Mouse (Mus musculus) megakaryocyte, adult 5-6 weeks (primary cell): Measurements from ENCODE around the gene Heatr5a. TPM values are rescaled to one million over a fixed set of nuclear protein-coding genes. Genes with fewer than 3 reads are reported as not detected.
A peak's percentile ranks its signal among the peaks of the same experiment; 100 is the strongest.

ENCODE experiments used
- ATAC-seq: 2 replicates; pipeline ENCODE4 v1.8.0; 2016; ENCODE audit warnings: mild to moderate bottlenecking, inconsistent platforms; ENCODE audit not compliant: poor library complexity, severe bottlenecking
- total RNA-seq, 2 experiments: library from RNA; stranded (forward) in 1 of 2; stranded (reverse) in 1 of 2; fragments of 153-499, 151-499 nt in 1 of 2; fragments of 221-1000, 200-1000 nt in 1 of 2; gene quantifications; 2 replicates each; pipeline versions ENCODE4 v1.2.3 to v1.2.4; 2015 to 2017

Heatr5a gene
- total RNA-seq, 2 experiments from 2014 or later, result 37.7 to 43.4 TPM

GRCm38 (mm10) chr12:51886369-51886768, 84.8 kb downstream of the Heatr5a start:
- peak; percentile 47 for ATAC-seq

DNA sequence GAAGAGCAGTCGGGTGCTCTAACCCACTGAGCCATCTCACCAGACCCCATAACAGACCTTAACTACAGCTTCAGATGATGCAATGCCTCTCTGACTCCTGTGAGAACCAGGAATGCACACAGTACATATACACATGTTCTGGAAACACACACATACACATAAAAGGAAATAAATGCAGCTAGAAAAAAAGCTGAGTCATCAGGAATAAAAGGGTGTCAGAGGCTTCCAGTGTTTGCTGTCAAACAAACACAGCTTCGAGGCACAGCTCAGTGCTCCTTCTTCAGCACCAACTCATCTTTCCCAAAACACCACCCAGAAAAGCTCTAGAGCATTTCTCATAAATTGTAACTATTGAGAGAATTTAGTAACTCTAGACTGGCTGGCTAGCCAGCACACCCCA, 86.3 kb downstream of the Heatr5a start:
- ATAC-seq, result no peak

DNA sequence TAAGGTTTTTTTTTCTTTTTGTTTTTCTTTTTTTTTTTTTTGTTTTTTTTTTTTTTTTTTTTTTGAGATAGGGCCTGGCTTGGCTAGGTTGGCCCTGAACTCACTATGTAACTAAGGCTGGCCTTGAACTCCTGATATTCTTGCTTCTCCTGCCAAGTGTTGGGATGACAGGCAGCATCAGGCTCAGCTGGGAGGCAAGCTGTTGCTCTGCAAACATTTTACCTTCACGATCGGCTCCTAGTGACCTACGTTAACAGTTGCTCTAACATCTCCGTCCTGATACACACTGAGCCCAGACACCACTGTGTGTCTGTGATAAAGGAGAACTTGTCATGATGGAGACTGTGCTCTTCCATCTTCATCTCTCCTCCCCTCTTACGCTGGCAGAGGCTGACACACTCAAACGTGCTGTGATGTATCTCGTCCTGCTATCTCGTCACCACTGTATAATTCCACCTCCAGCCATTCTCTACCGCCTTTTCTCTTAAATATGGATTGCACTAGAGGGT, 87.8 kb downstream of the Heatr5a start:
- no peak for ATAC-seq

DNA sequence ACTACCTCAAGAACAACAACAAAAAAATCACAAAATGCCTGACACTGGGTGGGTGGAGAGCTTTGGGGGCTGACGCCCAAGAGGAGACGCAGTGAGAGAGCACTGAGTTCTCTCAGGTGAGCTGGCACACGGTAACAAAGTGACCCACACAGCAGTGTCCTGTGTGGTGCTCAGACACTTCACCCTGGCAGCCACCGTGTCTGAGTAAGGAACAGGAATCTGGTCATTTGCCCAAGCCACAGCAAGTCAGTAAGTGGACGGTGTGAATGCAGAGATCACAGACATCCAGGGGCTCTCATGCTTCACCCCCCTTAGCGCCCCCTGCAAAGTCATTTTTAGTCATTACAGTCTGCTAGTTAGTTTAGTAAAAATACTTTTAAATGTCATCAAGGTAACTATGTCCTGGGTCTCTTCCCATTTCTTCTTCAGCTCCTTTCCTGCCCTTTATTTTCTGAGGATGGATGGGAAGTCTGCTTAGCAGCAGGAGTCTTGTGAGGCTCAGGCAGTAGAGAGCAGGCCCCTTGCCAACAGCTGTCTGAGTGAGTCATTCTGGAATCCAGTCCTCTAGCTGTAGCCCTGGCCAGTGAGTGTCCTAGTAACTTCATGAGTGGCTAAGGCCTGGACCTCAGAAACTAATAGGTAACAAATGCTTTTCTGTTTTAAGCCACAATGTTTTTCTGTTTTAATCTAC, 88.4 kb downstream of the Heatr5a start:
- ATAC-seq, result no peak

DNA sequence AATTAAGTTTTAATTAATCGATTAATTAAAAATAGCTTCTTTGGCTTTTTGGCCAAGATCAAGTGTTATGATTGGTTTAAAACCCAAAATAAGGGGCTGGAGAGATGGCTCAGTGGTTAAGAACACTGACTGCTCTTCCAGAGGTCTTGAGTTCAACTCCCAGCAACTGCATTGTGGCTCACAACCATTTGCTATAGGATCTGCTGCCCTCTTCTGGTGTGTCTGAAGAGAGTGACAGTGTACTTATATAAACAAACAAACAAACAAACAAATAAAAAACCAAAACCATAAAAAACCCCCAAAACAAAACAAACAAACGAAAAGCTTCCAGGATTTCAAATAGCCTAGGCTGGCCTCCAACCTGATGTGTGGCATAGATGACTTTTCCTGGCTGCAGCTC, 89.3 kb downstream of the Heatr5a start:
- ATAC-seq, result no peak

- peak; percentile 31; the same call in 1 of the 2 replicates for ATAC-seq
These were observed 99.5 kb downstream of the Heatr5a start for GRCm38 (mm10) chr12:51871446-51872144.

DNA sequence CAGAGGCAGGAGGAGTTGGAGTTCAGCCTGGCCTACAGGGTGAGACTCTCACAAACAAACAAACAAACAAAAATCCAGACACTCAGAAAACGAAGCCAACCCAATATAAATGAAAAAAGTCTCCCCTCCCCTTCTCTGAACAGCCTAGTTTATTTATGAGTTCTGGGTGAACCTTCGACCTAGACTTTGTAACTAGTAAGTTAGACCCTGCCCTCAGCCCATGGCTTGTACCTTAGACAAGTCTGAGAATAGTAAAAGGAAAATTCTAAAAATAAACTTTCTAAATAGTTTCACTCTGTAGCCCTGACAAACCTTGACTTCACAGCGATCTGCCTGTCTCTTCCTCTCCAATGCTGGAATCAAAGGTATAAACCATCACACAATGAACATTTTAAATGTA, 101.6 kb downstream of the Heatr5a start:
- no peak for ATAC-seq

DNA sequence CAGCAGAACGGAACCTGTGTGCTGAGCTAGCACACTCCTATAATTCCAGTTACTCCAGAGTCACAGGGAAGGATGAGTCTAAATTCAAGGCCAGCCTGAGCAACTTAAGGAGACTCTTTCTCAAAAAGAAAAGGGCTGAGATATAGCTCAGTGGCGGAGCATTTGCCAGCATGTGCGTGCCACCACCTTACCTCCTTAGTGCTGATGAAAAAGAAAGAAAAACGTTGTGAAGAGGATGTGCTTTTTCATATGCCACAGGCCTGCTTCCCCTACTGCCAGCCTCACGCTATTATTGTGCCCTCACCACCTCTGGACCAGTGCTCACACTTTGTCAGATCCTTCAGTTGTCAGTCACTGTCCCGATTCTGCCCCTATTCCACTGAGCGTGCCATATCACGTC, 104.0 kb downstream of the Heatr5a start:
- no peak for ATAC-seq

- peak; percentile 80 for ATAC-seq
These were observed 104.8 kb downstream of the Heatr5a start for GRCm38 (mm10) chr12:51866226-51866910.

- ATAC-seq, result peak; percentile 74
These were observed 105.3 kb downstream of the Heatr5a start for GRCm38 (mm10) chr12:51865790-51866179.

- peak; percentile 28 for ATAC-seq
These were observed 105.9 kb downstream of the Heatr5a start for GRCm38 (mm10) chr12:51865061-51865789.

- no peak for ATAC-seq
These were observed 107.8 kb downstream of the Heatr5a start for GRCm38 (mm10) chr12:51863116-51864002.

- no peak for ATAC-seq
These were observed 112.7 kb downstream of the Heatr5a start for GRCm38 (mm10) chr12:51858134-51859028.

- ATAC-seq, result peak; percentile 69
These were observed 114.3 kb downstream of the Heatr5a start for GRCm38 (mm10) chr12:51856768-51857295.

DNA sequence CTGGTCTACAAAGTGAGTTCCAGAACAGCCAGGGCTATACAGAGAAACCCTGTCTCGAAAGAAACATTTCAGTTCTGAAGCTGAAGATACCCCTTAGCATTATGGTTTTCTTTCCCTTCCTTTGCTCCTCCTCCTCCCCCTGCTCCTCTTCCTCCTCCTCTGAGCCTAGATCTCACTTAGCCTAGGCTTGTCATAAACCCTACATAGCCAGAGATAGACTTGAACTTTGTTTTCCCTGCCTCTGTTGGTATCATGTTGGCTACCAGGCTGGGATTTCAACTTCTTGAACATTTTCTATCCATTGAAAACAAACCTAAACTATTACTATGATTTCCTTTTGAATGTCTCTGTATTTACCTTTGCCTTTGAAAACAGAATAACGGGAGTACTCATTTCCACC, 115.2 kb downstream of the Heatr5a start:
- ATAC-seq, result no peak

- ATAC-seq, result no peak
These were observed 115.7 kb downstream of the Heatr5a start for GRCm38 (mm10) chr12:51855453-51855852.

- no peak for ATAC-seq
These were observed 119.5 kb downstream of the Heatr5a start for GRCm38 (mm10) chr12:51851617-51852016.

DNA sequence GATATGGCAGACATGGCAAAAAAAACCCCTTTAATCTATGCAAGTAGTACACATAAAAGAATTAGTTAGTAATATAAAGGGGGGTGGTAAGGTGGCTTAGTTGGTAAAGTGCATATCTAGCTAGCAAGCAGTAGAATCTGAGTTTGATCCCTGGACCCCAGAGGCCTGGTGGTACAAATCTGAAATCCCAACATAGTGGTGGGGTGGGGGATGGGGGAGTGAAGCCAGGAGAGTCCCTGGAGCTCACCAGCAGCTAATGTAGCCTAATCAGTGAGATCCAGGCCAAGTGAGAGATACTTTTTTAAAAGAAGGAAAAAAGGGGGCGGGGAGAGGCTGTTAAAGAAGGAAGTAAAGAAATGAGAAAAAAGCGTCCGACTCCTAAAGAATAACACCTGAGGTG, 120.0 kb downstream of the Heatr5a start:
- ATAC-seq, result no peak

- ATAC-seq, result no peak
These were observed 120.8 kb downstream of the Heatr5a start for GRCm38 (mm10) chr12:51850339-51850738.
